Mouse (Mus musculus): Measurements from ENCODE around the gene Ptchd3. TPM values are rescaled to one million over a fixed set of nuclear protein-coding genes. Genes with fewer than 3 reads are reported as not detected.

The Ptchd3 gene
- polyA plus RNA-seq, 1 experiment from 2014 or later = not detected

GRCm38 (mm10) chr11:121845923-121846322 lies 15.9 kb downstream of the Ptchd3 start:
- H3K4me1 ChIP-seq (replicated peaks; ENCODE audit: control insufficient read depth, insufficient read depth, low read length) = no peaks in the 10 kb centered on the region
- H3K9me3 ChIP-seq (ENCODE audit: control insufficient read depth, low read length) = no peaks in the 10 kb centered on the region
- no peak overlapping the region for H3K4me2 ChIP-seq (replicated peaks; ENCODE audit: low read depth, low read length)
- 45% methylated on average over 2 of the region's 2 CpGs for WGBS
- no peak overlapping the region for H3K27ac ChIP-seq (ENCODE audit: low read depth, low read length)
- H3K9ac ChIP-seq (ENCODE audit: low read depth, low read length) = no peak overlapping the region
- no peak overlapping the region for H3K4me3 ChIP-seq (ENCODE audit: low read depth, low read length)
- DNase-seq (ENCODE audit: low spot score) (no peak), ATAC-seq (ENCODE audit: low FRiP score) (no peak)
- no peaks in the 10 kb centered on the region for H3K36me3 ChIP-seq (ENCODE audit: control insufficient read depth, insufficient read depth, low read length)
- H3K27me3 ChIP-seq (ENCODE audit: control insufficient read depth, insufficient read depth, low read length) = no peaks in the 10 kb centered on the region

- no peaks in the 10 kb centered on the region for H3K27me3 ChIP-seq (ENCODE audit: control insufficient read depth, insufficient read depth, low read length)
- DNase-seq (ENCODE audit: low spot score) (peak; percentile 86), ATAC-seq (ENCODE audit: low FRiP score) (peak; percentile 99)
- H3K4me3 ChIP-seq (ENCODE audit: low read depth, low read length) = peak overlapping the region; percentile 42
- H3K27ac ChIP-seq (ENCODE audit: low read depth, low read length) = peak overlapping the region; percentile 74
- peak overlapping the region; percentile 65 for H3K9ac ChIP-seq (ENCODE audit: low read depth, low read length)
- no peaks in the 10 kb centered on the region for H3K4me1 ChIP-seq (replicated peaks; ENCODE audit: control insufficient read depth, insufficient read depth, low read length)
- peak overlapping the region; percentile 62 for H3K4me2 ChIP-seq (replicated peaks; ENCODE audit: low read depth, low read length)
- WGBS = under 1% methylated on average over 11 of the region's 11 CpGs
- H3K9me3 ChIP-seq (ENCODE audit: control insufficient read depth, low read length) = no peaks in the 10 kb centered on the region
- H3K36me3 ChIP-seq (ENCODE audit: control insufficient read depth, insufficient read depth, low read length) = no peaks in the 10 kb centered on the region
Observed at GRCm38 (mm10) chr11:121847790-121848299, 17.8 kb downstream of the Ptchd3 start.

Other genes with a start within 250 kb of the Ptchd3 start
- 4.1 and 5.6 TPM in 2 replicates for gene B3gntl1, start 157.1 kb upstream of the Ptchd3 start, polyA plus RNA-seq (2014; fragmentation: Nextera tagmentation; extraction: Ambion mirVana)
- gene Metrnl, start 128.7 kb upstream of the Ptchd3 start, polyA plus RNA-seq (2014; fragmentation: Nextera tagmentation; extraction: Ambion mirVana) = 18.0 and 27.7 TPM in 2 replicates